Mouse (Mus musculus) urinary bladder, postnatal 14 days (tissue): ENCODE measurements at regions not wholly inside any gene's neighbourhood (a gene's known extent, or its start where the extent isn't known, plus 50 kb on each side); places are given as distances from the start of the nearest gene placed in this dataset.

Source experiments
- DNase-seq: peaks from one replicate; pipeline ENCODE4 v3.0.0; 2021; ENCODE audit warnings: low spot score

DNA sequence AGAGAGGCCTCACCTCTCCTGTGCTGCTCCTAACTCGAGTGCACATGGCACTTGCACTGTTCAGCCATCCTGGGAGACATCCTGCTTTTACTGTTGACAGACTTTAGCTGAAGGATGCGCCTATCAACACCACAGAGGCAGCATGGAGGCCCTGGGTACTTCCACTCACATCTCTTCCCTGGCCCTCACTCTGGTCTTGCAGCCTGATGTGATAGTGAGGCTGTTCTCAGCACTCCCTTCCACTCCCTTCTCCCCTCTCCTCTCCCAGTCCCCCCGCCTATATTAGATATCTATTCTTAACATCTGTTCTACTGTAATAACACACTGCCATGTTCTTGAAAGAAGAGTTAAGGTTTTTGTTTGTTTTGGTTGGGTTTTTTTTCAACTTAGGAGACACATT, 50.2 kb upstream of the Bod1 start:
- DNase-seq: no peak

DNA sequence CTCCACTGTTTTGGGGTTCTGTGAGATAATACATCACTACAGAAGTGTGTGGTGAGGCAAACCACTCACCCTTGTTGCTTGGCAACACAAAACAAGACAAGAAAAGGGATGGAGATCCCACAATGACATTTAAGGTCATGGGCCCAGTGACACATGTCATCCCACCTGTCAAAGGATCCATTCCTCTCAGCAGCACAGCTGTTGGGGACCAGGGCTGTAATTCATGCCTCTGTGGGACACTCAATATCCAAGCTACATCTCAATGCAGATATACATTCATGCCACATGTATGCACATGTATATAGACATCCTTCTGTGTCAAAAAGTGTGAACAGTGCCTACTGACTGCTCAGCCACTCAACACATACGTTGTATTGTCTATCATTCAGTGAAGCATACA, 52.8 kb upstream of the Bod1 start:
- DNase-seq: no peak

DNA sequence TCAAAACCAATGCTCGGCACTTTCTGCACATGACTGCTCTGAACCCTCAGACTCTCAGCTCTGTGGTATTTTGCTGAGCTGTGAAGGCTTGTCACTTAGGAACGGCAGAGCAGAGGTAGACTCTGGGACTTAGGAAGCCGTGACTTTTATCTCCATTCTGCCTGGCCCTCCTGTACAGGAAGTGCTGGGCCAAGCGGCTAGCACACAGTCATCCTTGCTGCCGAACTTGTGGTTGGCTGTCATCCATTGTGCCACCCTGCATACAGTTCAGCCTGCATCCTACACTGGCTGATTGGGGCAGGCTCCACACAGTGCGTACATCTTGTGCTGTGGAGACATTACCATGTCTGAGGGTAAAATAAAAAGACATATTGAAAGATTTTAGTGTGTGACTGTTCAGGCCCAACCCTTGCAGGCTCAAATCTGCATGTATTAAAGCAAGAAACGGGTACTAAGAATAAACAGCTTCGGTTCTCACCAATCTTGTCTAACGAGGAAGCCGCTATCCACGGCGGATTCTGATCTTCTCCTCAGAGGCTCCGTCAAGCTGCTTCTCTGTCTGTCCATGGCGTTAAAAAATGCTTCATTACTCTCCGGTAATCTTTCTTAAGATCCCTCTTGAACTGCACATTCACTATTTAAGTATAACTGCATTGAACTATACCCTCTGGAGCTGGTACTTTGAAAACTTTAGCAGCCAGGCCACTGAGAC, 54.4 kb upstream of the Bod1 start:
- DNase-seq: no peak

DNA sequence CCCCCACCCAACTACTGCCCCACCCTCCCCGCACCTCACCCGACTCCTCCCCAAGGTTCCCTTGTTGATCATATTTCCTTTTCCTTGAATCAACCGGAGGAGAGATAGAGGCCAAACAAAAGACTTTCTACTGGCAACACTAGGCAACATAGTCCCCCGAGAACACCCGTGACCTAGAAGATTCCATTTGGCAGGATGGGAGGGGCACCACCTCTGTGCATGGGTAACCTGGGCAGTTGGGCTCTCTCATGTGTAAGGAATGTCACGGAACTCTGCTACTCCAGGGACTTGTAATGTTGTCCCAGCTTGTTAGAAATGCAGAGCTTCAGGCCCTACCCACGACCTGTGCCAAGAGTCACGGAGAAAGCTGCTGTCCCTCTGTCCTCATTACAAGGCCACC, 55.6 kb upstream of the Bod1 start:
- no peak for DNase-seq

DNA sequence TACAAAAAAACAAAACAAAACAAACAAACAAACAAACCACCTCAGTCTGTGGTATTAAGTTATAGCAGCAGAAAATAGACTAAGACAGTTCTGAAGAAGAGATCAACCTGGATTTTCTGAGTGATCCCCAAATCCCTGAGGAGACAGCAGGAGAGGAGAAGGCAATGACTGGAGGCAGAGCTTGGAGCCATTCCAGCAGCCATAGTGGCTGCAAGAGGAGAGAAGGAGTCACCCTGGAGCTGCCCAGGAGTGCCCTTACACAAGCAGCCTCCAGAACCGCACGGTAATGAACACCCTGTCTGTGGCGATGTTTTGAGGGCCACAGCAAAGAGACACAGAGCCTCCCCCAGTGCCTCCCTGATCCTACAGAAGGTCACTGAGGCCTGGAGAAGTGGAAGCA, 58.0 kb upstream of the Bod1 start:
- no peak for DNase-seq

DNA sequence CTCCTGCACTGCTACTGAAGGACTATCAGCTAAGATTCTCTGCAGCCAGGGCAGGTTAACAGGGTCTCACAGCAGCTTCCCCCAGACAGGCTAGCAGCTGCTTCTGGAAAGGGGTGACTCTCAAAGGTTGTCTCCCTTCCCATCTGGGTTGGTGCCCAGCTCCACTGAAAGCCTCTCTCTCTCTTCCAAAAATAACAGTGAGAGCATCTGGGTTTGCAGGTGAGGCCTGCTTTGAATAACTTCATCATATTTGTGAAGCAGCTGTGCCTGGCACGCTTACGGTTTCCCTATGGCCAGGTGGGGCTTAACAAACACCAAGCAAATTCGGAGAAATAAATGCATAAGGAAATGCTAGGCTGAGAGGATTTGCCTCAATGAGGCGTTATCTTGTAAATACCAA, 58.5 kb upstream of the Bod1 start:
- DNase-seq: no peak

DNA sequence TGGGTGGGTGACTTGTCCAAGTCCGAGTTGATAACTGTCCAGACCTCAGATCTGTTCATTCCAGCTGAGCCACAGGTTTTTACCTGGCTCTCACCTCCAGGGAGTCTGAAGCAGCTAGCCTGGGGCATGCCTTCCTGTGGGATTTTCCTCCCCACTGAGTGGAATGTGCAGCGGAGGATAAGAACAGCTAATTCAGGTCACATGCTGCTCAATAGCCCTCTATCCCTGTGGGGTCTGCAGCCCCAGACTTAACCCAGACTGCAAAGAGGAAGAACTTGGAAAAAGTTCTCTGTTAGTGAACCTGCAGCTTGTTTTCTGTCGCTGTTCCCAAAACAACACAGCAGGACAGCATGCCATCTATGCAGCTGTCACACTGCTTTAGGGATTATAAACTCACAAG, 59.0 kb upstream of the Bod1 start:
- DNase-seq: no peak

DNA sequence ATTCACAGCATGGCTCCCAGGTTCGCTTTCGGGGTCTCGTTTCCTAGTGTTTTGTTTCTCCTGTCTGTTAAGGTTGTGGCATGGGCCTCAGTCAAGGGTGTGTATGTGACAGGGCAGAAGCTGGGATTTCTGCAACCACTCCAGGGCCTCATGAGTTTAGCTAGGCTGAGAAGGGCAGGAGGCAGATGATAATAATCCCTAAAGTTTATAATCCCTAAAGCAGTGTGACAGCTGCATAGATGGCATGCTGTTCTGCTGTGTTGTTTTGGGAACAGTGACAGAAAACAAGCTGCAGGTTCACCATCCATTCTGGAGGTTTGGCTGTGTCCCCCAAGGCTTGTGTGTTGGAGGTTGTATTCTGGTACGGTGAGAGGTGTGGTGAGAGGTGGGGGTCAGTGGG, 59.8 kb upstream of the Bod1 start:
- DNase-seq: no peak

DNA sequence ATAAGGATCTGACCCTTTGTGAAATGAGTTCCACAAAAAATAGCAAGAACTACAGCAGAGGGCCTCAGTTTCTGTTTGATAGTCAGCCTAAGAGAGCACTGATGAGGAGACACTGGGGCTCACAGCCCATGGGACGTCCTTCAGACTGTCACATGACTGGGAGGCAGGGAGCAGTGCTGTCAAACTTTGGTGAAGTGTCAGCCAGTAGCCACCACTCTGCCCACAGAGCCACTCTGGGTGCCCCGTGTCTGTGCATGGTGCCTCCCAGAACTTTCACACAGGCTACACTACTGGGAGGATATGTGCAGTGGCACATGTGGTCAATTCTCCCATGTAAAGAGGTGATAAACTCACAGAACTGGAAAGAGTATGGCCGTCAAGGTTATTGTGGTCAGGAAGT, 60.7 kb upstream of the Bod1 start:
- DNase-seq: no peak

DNA sequence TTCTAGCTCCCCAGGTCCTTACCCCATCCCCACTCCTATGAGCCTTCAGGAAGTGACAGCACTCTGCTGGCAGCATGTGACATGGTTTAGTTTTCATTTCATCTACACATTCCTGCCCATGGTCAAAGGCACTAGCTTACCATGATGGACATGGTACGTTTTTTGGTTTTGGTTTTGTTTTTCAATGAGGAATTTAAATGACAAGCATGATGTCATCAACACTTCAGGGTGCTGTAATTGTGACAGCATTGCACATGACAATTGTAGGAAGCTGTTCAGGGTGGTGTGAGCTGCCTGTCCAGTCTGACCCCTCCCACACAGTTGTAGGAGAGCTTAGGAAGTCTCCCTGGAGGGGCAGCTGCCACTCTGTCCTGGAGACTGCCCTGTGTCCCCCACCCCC, 61.3 kb upstream of the Bod1 start:
- no peak for DNase-seq

DNA sequence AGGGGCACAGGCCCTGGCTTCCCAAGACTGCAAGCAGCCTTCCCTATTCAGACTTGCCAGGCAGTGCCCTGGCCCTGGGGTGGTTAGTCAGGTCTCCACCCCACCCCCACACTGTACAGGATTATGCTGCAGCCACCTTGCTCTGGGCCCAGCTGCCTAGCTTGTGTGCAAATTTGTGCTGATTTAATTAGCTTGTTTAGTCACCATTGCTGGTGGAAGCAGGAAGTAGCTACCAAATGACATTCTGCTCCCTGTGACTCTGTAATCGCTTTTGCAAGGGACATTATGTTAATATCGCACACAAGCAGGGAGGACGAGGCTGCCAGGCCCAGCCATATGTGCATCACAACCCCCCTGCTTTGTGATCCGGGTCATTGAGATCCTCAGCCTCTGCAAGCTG, 62.4 kb upstream of the Bod1 start:
- DNase-seq: no peak

DNA sequence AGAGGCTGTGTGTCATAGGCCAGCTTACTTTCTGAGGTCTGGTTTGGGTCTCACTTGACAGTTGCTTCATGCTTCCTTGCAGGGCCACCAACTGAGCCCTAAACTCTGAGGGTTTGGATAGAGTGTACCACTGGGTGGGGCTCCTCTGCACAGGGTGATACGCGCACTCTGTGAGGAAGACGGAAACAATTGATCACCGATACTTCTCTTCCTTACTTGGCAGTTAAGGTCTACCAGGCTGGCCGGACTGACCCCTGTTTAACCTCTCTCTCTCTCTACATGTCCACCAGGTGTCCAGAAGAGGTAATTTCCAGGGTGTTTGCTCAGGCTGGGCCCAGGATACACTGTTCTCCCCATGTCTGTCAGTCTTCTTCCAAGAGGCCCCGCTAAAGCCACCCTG, 63.6 kb upstream of the Bod1 start:
- no peak for DNase-seq

DNA sequence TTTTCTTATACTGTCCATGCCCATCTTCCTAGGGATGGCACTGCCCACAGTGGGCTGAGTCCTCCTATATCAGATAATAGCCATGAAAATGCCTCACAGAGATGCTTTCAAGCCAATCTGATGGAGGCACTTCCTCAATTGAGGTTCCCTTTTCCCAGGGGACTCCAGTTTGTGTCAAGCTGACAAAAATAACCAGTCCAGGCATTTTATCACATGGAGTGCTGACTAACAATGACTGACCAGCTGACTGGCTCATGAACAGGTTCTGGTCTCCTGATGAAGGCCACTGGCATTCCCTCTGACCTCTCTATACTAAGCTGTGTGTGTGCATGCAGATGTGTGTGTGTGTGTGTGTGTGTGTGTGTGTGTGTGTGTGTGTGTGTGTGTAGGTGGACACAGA, 64.4 kb upstream of the Bod1 start:
- DNase-seq: no peak

DNA sequence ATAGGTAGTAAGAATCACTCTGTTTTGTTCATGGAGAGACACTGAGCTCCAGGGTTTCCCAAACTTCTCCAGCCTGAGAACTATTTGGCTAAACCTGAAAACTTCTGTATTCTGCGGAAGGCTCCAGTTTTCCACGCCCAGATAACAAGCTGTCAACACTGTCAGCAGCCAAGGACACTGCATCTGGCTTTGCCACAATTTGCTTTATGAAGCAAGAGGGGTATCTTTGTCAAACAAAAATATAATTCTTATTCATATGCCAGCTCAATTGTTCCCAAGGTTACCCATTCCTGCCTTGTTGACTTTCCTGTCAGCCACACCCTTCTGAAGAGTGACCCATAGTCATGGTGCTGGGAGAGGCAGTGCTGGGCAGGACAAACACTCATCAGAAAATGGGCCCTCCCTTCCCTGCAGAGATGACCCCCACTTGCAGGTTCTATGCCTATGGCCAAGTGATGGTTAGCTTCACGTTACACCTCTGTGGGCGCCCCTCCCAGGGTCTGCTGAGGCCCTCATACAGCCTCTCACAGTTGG, 64.9 kb upstream of the Bod1 start:
- DNase-seq: no peak

DNA sequence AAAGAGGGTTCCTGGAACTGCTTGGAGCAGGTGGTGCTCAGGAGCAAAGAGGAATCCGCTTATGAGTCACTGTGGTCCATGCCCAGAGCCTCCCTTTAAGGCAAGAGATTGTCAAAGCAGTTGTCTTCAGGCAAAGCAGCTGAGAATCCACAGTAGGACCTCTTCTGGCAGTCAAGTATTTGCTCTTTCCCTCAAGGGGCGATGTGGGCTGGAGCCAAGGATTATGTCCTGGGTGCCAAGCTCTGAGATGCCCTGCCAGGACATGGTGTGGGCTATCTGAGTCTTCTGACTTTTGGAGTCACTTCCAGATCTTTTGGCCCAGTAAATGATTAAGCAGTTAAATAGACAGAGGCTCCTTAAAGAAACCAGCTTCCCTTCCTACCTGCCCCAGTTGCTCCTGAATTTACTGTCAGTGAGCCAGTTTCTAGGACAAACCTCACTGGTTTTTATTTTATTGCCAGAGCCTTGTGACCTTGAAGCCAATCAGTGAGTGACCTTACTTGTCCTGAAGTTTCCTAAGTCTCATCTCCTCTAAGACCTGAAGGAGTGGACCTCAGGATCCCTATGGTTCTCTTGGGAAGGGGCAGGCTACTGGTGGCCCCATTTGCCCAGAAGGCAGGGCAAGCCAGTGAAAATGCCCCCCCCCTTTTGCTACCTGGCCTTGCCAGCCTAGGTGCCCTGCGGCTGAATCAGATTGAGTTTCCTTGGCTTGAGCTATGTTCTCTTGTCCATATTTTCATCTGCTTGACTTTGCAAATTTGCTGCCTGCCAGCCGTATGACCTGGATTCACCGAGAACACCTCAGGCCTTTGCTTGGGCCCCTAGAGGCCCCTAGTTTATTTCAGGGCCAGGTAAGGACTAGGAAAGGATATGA, 66.7 kb upstream of the Bod1 start:
- DNase-seq: no peak

DNA sequence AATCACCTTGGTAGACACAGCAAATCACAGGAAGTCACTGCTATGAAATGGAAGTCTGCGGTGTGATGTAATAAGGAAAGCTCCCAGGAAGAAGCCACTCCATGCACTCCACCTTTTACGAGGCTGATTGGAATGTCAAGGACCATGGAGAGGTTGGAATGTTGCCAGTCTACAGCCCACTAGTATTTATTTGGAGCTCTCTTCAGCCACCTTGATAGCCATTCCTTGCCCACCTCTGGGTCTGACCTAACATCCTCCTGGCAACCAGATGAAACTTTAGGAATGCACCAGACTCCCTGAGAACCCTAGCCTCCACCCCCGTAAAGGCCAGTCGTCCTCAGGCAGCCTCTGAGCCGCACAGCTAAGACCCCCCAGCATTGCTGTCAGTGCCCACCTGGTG, 68.7 kb upstream of the Bod1 start:
- no peak for DNase-seq

DNA sequence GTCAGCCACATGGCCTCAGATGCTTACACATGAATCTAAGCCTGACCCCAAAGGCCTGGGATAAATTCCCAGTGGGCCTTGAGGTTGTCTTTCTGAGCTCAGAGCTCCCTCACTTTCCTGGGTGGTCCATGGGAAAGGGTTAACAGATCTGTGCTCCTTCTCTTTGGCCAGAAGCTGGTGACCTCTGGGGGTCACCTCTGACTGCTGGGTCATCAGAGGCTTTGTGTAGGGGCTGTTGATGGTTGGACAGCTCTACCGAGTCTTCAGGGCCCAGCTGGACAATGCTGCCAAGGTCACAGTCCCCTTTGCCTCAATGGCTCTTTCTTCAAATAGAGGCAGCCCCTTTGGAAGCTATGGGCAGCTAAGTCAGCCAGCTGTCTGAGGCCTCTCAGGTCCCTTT, 70.5 kb upstream of the Bod1 start:
- DNase-seq: no peak

DNA sequence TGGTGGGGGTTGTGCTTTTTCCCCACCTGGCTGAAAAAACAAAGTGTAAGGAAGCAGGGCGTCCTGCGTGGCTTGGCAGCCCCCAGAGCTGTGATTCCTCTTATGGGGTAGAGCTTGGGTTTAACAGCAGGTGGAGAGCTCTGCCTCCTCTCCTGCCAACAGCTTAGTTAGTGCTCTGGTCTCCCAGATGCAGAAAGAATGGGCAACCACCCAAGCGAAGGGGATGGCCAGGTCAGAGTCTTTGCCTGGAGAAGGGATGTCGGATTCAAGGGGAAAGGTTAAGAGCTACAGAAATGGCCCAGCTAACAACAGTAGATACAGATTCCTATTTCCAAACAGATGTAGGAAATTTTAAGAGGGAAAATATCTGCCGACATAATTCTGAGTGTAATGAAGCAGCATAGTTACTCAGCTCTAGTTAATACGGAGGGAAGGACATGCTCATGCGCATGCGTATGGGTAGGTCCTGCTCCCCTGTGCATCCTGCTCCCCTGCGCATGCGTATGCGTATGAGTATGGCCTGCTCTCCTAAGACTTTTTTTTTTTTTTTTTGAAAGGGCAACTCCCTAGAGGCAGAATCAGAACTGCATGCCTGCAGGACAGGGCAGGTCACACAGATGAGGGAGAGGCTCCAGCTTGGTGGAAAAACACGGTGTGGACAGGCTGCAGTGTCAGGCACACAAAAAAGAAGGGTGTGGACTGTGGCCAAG, 72.5 kb upstream of the Bod1 start:
- no peak for DNase-seq

DNA sequence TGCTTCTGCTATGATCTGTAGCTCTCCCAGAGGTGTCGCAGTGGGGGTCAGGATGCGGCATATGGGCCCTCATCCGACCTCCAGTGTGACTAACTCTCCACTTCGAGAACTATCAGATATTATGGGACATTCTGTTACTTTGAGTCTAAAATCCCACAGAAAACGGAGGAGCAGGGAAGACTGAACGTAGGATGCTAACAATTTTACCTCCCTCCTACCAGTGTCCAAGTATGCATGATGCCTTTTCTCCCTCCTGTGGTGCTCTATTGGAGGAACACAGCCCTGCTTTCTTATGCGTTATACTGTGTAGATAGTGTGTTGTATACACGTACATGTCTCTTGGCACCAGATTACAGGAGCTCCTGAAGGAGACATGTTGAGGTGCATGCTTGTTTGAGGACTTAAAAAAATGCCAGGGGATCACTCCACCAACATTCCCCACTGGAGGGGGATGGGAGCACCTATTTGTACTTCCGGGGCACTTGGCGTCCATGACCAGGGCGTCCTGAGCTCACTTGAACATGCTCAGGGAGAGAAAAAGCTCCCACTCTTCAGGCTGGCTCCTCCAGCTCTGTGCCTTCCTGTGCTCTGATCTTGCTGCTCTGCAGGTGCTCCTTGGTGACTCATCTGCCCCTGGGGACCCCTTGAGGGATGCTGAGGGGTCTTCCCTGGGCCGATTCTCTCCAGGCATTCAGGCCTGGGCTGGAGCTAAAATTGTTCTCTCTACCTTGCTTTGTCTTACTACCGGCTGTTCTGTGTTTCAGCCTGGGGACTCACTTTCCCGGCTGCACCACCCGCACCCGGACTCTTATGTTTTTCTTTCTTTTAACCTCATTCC, 73.6 kb upstream of the Bod1 start:
- DNase-seq: no peak

DNA sequence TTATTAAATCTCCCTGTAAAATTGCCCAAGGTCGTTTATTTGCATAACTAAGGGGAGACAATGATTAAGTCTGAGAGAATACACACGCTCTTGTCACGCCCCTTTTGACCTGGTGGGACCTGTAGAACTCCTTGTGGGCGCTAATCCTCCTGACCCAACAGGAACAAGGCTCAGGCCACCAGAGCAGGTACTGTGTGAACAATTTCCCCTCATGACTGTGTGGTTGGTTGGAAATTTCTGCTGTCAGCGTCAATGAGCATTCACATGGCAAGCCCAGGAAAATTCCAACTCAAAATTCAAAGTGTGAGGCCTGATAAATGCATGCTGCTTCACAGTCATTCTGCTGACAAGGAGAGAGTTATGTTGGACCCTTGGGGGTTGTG, 74.2 kb upstream of the Bod1 start:
- DNase-seq: no peak

DNA sequence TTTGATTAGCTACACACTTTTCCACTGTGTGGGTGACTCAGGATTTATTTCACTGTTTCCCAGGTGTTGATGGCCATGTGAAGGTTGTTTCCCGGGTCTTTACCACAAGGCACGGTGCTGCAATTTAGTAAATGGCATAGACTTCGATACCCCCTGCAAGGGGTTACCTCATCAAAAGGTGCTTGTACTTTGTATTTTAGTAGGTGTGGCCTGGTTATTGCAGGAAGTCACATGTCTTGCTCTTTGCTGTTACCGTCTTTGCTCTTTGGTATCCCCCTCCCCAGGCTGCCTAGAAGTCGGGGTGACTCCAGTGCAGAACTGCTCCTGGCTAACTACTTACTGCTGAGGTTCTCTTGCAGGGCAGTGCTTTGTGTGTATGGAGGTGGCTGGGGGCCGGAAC, 74.8 kb upstream of the Bod1 start:
- DNase-seq: no peak

DNA sequence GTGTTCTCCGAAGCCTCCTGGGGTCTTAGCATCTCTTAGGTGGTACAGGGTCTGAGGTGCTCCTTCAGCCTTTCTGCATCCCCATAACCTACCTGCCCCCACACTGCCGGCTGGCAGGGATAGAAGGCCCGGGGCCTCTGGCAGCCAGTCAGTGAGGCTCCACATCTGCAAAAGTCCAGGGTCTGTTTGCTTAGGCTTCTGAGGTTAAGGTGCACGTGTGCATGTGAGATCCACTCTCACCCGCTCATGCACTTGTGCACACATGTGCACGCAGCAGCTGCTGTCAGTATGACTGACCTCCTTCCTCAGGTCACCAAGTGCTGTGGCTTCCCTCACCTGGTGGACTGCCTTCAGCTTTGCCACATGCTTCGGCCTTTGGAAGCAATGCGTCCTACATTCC, 75.3 kb upstream of the Bod1 start:
- no peak for DNase-seq
